Mouse (Mus musculus) MEL (cell line): ENCODE results near the gene Ankrd50.

Experiments
- CTCF ChIP-seq, 3 experiments: IDR thresholded peaks in 2 of 3; conservative IDR thresholded peaks in 1 of 3; 2 replicates each; pipeline ENCODE4 v1.5.1; 2011 to 2012; ENCODE audit warnings: low read length in 3 of 3, low read depth in 2 of 3, mild to moderate bottlenecking in 2 of 3, improper control_type of control experiment in 1 of 3, inconsistent platforms in 1 of 3, mixed read lengths in 1 of 3, moderate library complexity in 1 of 3; ENCODE audit not compliant: control insufficient read depth in 1 of 3, insufficient read depth in 1 of 3, poor library complexity in 1 of 3, severe bottlenecking in 1 of 3
- GATA1 ChIP-seq: IDR thresholded peaks from 2 replicates; pipeline ENCODE4 v1.6.1; 2011; ENCODE audit warnings: low read depth, low read length, improper control_type of control experiment
- MAX ChIP-seq: IDR thresholded peaks from 2 replicates; pipeline ENCODE4 v1.6.1; 2011; ENCODE audit warnings: low read length, improper control_type of control experiment
- POLR2A ChIP-seq, 2 experiments: IDR thresholded peaks; 2 replicates each; pipeline ENCODE4 v1.6.1; 2011 to 2012; ENCODE audit warnings: low read length in 2 of 2, mild to moderate bottlenecking in 2 of 2, control low read depth in 1 of 2, improper control_type of control experiment in 1 of 2, low read depth in 1 of 2, moderate library complexity in 1 of 2; ENCODE audit not compliant: control insufficient read depth in 1 of 2, insufficient read depth in 1 of 2, poor library complexity in 1 of 2

DNA sequence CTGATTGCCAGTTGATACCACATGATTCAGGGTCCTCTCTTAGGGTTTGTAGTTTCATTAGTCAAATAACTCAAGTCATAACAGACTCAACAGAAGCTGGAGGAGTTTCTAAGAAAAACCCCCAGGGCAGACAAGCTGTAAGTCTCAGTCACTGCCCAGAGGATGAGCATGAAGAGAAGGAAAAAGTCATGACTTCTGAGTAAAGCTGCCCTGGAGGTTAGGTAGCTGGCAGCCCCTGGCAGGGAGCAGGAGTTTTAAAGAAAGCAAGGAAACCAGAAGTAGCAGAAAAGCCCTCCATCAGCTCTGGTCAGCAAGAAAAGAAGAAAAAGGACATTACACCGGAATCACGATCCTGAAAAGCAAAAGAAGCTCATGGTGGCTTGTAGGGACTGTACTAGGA is 50.2 kb downstream of the Ankrd50 start:
- TF ChIP-seq POLR2A (IDR thresholded peaks at IDR 0.05; ENCODE audit: control insufficient read depth in 1 of 2, insufficient read depth in 1 of 2, low read depth in 1 of 2, low read length in 2 of 2, poor library complexity in 1 of 2) (no peak), MAX (no peak), GATA1 (no peak), CTCF (IDR thresholded peaks at IDR 0.05 in 2 of 3, conservative IDR thresholded peaks at IDR 0.05 in 1 of 3; ENCODE audit: control insufficient read depth in 1 of 3, insufficient read depth in 1 of 3, low read depth in 2 of 3, low read length in 3 of 3, poor library complexity in 1 of 3, severe bottlenecking in 1 of 3) (no peak)
